Mouse (Mus musculus): ENCODE results near the gene Bnipl.

DNA sequence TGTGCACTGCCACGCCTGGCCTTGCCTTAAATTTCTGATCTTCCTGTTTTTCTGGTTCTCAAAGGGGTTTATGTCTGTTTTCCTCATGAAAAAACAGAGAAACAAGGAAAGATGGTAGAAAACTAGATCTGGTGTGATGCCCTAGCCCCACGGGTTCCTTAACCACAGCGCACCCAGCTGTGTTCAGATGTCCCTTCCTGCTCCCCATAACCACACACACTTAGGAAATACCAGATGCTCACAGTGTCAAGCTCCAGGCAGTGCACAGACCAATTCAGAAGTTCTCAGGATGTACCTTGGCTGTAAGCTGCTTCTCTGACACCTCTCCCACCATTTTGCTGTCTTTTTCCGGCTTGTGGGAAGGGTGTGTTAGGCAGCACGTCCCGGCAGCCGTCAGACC, 43.3 kb upstream of the Bnipl start:
- TF ChIP-seq CTCF (IDR thresholded peaks at IDR 0.05; ENCODE audit: low read depth, low read length) (no peak), POLR2AphosphoS5 (IDR thresholded peaks at IDR 0.05; ENCODE audit: insufficient replicate concordance, low read depth, low read length) (no peak), GATA1 (IDR thresholded peaks at IDR 0.05; ENCODE audit: borderline replicate concordance, low read length) (no peak), TAL1 (conservative IDR thresholded peaks at IDR 0.05; ENCODE audit: low read depth, low read length) (no peak), GATA2 (IDR thresholded peaks at IDR 0.05; ENCODE audit: borderline replicate concordance, low read depth, low read length) (no peak)
